Mouse (Mus musculus) cortical plate, adult 2 months (tissue): ENCODE results near the gene Gm3739. TPM values are rescaled to one million over a fixed set of nuclear protein-coding genes. Genes with fewer than 3 reads are reported as not detected.
"Not testable (repeated sequence)": the region's sequence is repeated elsewhere in the genome, so short reads cannot be mapped to it uniquely, and the experiment has no call there.

Experiments used
- H3K27ac ChIP-seq: fragments of 200-500 bp; 2 replicates; pipeline ENCODE4 v1.5.1; 2012; ENCODE audit warnings: low read length, control low read depth, inconsistent platforms; ENCODE audit not compliant: insufficient read depth
- H3K4me1 ChIP-seq: fragments of 200-500 bp; 2 replicates; pipeline ENCODE4 v1.6.1; 2011; ENCODE audit warnings: low read length; ENCODE audit not compliant: control insufficient read depth, insufficient read depth
- H3K4me3 ChIP-seq: fragments of 200-500 bp; 2 replicates; pipeline ENCODE4 v1.5.1; 2011; ENCODE audit warnings: mild to moderate bottlenecking, low read length, control low read depth; ENCODE audit not compliant: insufficient read depth
- polyA plus RNA-seq: library from polyadenylated mRNA; depleted of rRNA; stranded (reverse); fragments of >200 nt; gene quantifications from 2 replicates; pipeline ENCODE4 v1.2.3, GENCODE M21; 2012; rRNA removed

The Gm3739 gene
- polyA plus RNA-seq, result 1.7 and 2.1 TPM in 2 replicates

GRCm38 (mm10) chr14:7314661-7315060 lies at the start of gene Gm3739:
TSS of gene Gm3739 (minus strand) at chr14:7315049.
- not testable (repeated sequence) for H3K4me1 ChIP-seq, H3K27ac ChIP-seq
- H3K4me3 ChIP-seq, result peak within 1 kb of the TSS; percentile 52

- not testable (repeated sequence) for H3K27ac ChIP-seq, H3K4me3 ChIP-seq, H3K4me1 ChIP-seq
These were observed 17.4 kb upstream of the Gm3739 start, which contains the start of gene Gm5797 for GRCm38 (mm10) chr14:7332295-7332694. TSS of gene Gm5797 (minus strand) at chr14:7332395.

DNA sequence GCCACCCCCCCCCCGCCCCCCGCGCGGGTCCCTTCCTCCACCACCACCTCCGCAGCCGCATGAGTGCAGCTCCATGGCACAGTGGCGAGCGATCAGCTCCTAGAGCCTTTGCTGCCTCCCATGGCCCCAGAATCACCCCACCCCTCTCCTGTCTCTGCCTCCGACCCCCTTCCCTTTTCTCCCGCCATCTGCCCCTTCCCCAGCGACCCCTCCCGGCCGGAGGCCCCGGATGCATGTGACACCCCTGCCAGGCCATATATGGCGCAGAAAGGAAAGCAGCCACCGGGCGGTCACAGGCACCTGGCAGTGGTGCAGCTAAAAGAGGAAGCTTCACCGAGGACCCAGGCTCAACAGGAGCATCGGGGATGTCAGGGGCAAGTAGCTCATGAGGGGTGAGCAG lies 244 bp upstream of the Gm3739 start:
- peak overlapping the region; percentile 52 for H3K4me3 ChIP-seq
- H3K4me1 ChIP-seq, H3K27ac ChIP-seq: not testable (repeated sequence)

GRCm38 (mm10) chr14:7264614-7265013 lies 50.2 kb downstream of the Gm3739 start, which contains the start of gene Gm3727:
TSS of gene Gm3727 (minus strand) at chr14:7264714.
- H3K27ac ChIP-seq, H3K4me3 ChIP-seq, H3K4me1 ChIP-seq: not testable (repeated sequence)

Other genes starting within 250 kb of the Gm3739 start
- gene Gm3696, start 214.4 kb downstream of the Gm3739 start, polyA plus RNA-seq, result 4.3 and 4.7 TPM in 2 replicates
- gene Gm6676, start 189.6 kb downstream of the Gm3739 start, polyA plus RNA-seq, result 0.04 TPM in 1 of 2 replicates, not detected in the other
- 2.8 and 3.4 TPM in 2 replicates for gene Gm3512, start 140.5 kb downstream of the Gm3739 start, polyA plus RNA-seq
- gene Gm16434, start 120.5 kb downstream of the Gm3739 start, polyA plus RNA-seq, result 0.04 TPM in 1 of 2 replicates, not detected in the other
- not detected in 2 replicates for gene Gm3727, start 50.3 kb downstream of the Gm3739 start, polyA plus RNA-seq
- gene Gm5797, start 17.3 kb upstream of the Gm3739 start, polyA plus RNA-seq, result not detected in 2 replicates
- gene Gm8374, start 50.1 kb upstream of the Gm3739 start, polyA plus RNA-seq, result not detected in 2 replicates
- gene Gm3755, start 135.9 kb upstream of the Gm3739 start, polyA plus RNA-seq, result not detected in 2 replicates
- 0.68 and 0.73 TPM in 2 replicates for gene Gm3752, start 168.7 kb upstream of the Gm3739 start, polyA plus RNA-seq